In the genomic region with DNA sequence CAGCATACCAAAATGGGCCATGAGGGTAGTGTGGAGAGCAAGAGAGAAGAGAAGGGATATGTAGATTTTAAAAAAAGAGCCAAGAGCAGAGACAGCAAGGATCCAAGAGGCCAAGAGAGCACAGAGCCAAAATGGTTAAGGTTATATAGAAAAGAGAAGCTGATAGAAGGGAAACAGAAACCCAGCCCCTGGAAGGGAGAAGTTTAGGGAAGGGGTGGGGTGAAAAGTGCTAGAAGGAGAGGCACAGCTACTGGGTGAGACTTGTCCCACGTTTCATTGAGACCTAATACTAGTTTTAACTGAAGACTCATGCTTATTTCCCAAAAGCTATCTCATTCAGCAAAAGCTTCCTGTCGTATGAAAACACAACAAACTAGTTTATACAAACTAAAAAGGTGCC, we compare ENCODE assay signal across 22 mouse cellular contexts.
"Had no signal": no experiment of that assay in that cellular context is flagged by ENCODE, and none has a peak within 500 bp of the region (broad histone marks: within the 10 kb centered on the region; RNA-seq: fewer than 3 reads in every experiment).

No protein-coding gene starts in this region.

- ATAC-seq: hindbrain, embryonic 16.5 days; hindbrain, postnatal 0 days; inflammation-experienced regulatory T-cells, adult 6 months; intestine, embryonic 15.5 days; intestine, embryonic 16.5 days; intestine, postnatal 0 days had no signal

- DNase-seq: heart, postnatal 10 days; heart, postnatal 14 days; heart, postnatal 36 days; heart, postnatal 4 days; kidney, adult 11 months; kidney, adult 18-20 months; kidney, adult 2 months; kidney, adult 8-10 months; kidney, adult 9 months; kidney, postnatal 10 days; kidney, postnatal 14 days; kidney, postnatal 25 days; kidney, postnatal 36 days; kidney, postnatal 4 days; layer of hippocampus, adult 9-11 months; layer of hippocampus, postnatal 36 days had no signal
